Mouse (Mus musculus): ENCODE measurements around the gene Kcnk13.

DNA sequence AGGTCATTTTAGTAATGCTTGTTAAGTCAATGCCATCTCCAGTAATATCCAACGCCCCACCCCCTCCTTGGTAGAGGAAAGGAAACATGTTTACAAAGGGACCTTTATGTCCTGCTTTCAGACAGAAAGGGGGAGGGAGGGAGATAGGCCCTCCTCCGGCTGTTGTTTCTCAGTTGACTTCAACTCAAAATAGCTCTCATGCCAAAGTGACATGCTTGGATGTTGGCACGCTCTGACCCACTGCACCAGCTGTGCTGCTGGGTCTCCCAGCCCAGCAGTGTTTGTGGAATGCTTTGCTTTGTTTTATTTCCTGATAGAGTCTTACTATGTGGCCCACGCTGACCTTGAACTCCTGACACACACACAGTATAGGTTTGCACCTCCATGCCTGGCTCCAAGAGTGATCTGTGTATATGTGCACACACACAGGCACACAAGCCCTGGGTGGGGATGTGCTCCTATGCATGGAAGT lies 108.9 kb downstream of the Kcnk13 start:
- no peak for TF ChIP-seq POLR2A (IDR thresholded peaks at IDR 0.05; ENCODE audit: insufficient read depth, low read length)
- no peak for TF ChIP-seq CTCF (IDR thresholded peaks at IDR 0.05; ENCODE audit: low read depth, low read length)

Data from ES-Bruce4 (cell line).